24 mouse cellular contexts compared by ENCODE assay signal in the genomic region with DNA sequence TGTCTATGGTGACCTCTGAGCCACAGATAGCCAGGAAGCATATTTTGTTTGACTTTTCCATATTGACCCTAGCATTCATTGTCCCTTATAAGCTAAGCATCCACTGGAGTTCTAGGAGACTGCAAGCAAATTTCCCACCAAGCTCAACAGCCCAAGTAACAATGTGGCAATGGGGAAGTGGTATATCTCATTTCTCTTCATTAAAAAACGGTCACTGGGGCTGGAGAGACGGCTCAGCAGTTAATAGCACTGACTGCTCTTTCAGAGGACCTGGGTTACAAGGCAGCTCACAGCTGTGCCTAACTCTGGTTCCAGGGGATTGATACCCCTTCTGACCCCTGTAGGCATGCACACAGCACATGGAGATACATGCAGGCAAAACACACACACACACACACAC. TPM values are rescaled to one million over a fixed set of nuclear protein-coding genes. Genes with fewer than 3 reads are reported as not detected.
DNase-seq lines count a peak whose midpoint lies in the region; ATAC-seq and TF ChIP-seq lines count a peak whose summit lies in the region.
"Had no signal": no experiment of that assay in that cellular context is flagged by ENCODE, and none has a peak within 500 bp of the region (broad histone marks: within the 10 kb centered on the region; RNA-seq: fewer than 3 reads in every experiment).

No protein-coding gene starts in this region.

- peak overlapping the region; percentile 82 for H3K27ac ChIP-seq in gastrocnemius, adult 2 months
- no peak overlapping the region for H3K27ac ChIP-seq in kidney, embryonic 14.5 days (ENCODE audit: low read depth, low read length)
- H3K27ac ChIP-seq: embryonic facial prominence, embryonic 15.5 days; forebrain, embryonic 10.5 days; heart, adult 2 months; hindbrain, embryonic 10.5 days; hindbrain, embryonic 15.5 days had no signal

- intact Hi-C loops in gastrocnemius, adult 2 months (cut with DNase I) = loop anchor here (5.0 kb wide), 1 partner anchor 135 kb away; no protein-coding TSS in a partner anchor

- no peak overlapping the region for H3K9ac ChIP-seq in kidney, embryonic 14.5 days (ENCODE audit: low read depth, low read length)
- H3K9ac ChIP-seq: embryonic facial prominence, embryonic 15.5 days; heart, embryonic 12.5 days; hindbrain, embryonic 15.5 days had no signal

- no peak for TF ChIP-seq CTCF in gastrocnemius, adult 2 months (IDR thresholded peaks at IDR 0.05)

- H3K4me3 ChIP-seq in gastrocnemius, adult 2 months = no peak overlapping the region
- H3K4me3 ChIP-seq in kidney, embryonic 14.5 days (ENCODE audit: low read length) = no peak overlapping the region
- H3K4me3 ChIP-seq: embryonic facial prominence, embryonic 15.5 days; erythroblast, embryonic 14.5 days; forebrain, embryonic 10.5 days; heart, adult 2 months; heart, embryonic 12.5 days; hindbrain, embryonic 10.5 days; hindbrain, embryonic 15.5 days had no signal

- WGBS in kidney, embryonic 14.5 days = 36% methylated on average over 2 of the region's 2 CpGs

- no peaks in the 10 kb centered on the region for H3K36me3 ChIP-seq in kidney, embryonic 14.5 days (ENCODE audit: control insufficient read depth, insufficient read depth, low read length)
- H3K36me3 ChIP-seq: embryonic facial prominence, embryonic 15.5 days; forebrain, embryonic 10.5 days; hindbrain, embryonic 10.5 days; hindbrain, embryonic 15.5 days had no signal

- ATAC-seq in kidney, embryonic 14.5 days (ENCODE audit: low FRiP score, low TSS enrichment) = no peak
- ATAC-seq in megakaryocyte progenitor cell, adult 5-6 weeks (replicated peaks; ENCODE audit: poor library complexity) = peak; percentile 52
- ATAC-seq: activated CD4-positive, CD25-positive, alpha-beta regulatory T cell, adult 4 months; forebrain, embryonic 14.5 days; inflammation-experienced regulatory T-cells, adult 6 months; Patski had no signal

- H3K9me3 ChIP-seq in kidney, embryonic 14.5 days (ENCODE audit: control insufficient read depth, low read length) = no peaks in the 10 kb centered on the region
- H3K9me3 ChIP-seq: embryonic facial prominence, embryonic 15.5 days; forebrain, embryonic 10.5 days; heart, embryonic 12.5 days; hindbrain, embryonic 10.5 days; hindbrain, embryonic 15.5 days had no signal

- no peak for DNase-seq in gastrocnemius, adult 2 months
- no peak for DNase-seq in gastrocnemius, postnatal 10 days
- peak; percentile 3 for DNase-seq in kidney, postnatal 10 days
- DNase-seq in urinary bladder, adult 18-20 months (ENCODE audit: low spot score in 2 of 2) = no peak
- no peak for DNase-seq in spleen, postnatal 36 days (ENCODE audit: low spot score in 2 of 2)
- DNase-seq: adrenal gland, postnatal 14 days; cerebellum, adult 2 months; cerebellum, postnatal 10 days; embryo, embryonic 11 days; heart, adult 2 months had no signal

- H3K27me3 ChIP-seq in kidney, embryonic 14.5 days (ENCODE audit: control insufficient read depth, insufficient read depth, low read length) = no peaks in the 10 kb centered on the region
- H3K27me3 ChIP-seq: embryonic facial prominence, embryonic 15.5 days; heart, embryonic 12.5 days; hindbrain, embryonic 15.5 days; Patski had no signal

- H3K4me1 ChIP-seq in kidney, embryonic 14.5 days (ENCODE audit: control insufficient read depth, insufficient read depth, low read length) = 0 out of 2 replicates have a peak, but pooled peaks cover 8% of the 10 kb centered on the region
- H3K4me1 ChIP-seq: heart, embryonic 12.5 days; hindbrain, embryonic 10.5 days; hindbrain, embryonic 15.5 days had no signal

- no peak overlapping the region for H3K4me2 ChIP-seq in kidney, embryonic 14.5 days (replicated peaks; ENCODE audit: low read depth, low read length)
- H3K4me2 ChIP-seq: embryonic facial prominence, embryonic 15.5 days; heart, embryonic 12.5 days; hindbrain, embryonic 15.5 days had no signal

RNA-seq across cellular contexts. Expression of gene Mfsd4b1, which starts 32.5 kb away (rescaled TPM):
- 1 to 10 TPM; 2.6 to 3.5 TPM for total RNA-seq in gastrocnemius, adult 2 months (2021)
- total RNA-seq in gastrocnemius, postnatal 10 days (2021) = under 1 TPM; 0.40 to 0.65 TPM
- polyA plus RNA-seq in kidney, embryonic 14.5 days (2014; fragmentation: Nextera tagmentation; extraction: Ambion mirVana) = 0.40 and 1.5 TPM in 2 replicates
- 0.07 TPM in 1 of 2 replicates, not detected in the other for total RNA-seq in megakaryocyte progenitor cell, adult 5-6 weeks (2015)
- total RNA-seq in megakaryocyte progenitor cell, adult 5-6 weeks (2017) = not detected in 2 replicates
- polyA plus RNA-seq: activated CD4-positive, CD25-positive, alpha-beta regulatory T cell, adult 4 months; C2C12; embryonic facial prominence, embryonic 11.5 days; erythroblast, embryonic 14.5 days; forebrain, embryonic 10.5 days; hindbrain, embryonic 10.5 days; inflammation-experienced regulatory T-cells, adult 6 months had no signal
